Mouse (Mus musculus) midbrain, embryonic 16.5 days (tissue): ENCODE results near the gene Txnrd1. TPM values are rescaled to one million over a fixed set of nuclear protein-coding genes. Genes with fewer than 3 reads are reported as not detected.

Experiments used
- ATAC-seq: fragments of 200-750 bp; cut with Nextera tagmentation; 2 replicates; pipeline ENCODE4 v1.8.0; 2017; ENCODE audit warnings: moderate TSS enrichment
- H3K27ac ChIP-seq: fragments of 300-500 bp; sonication (generic); 2 replicates; pipeline ENCODE4 v1.5.1; 2014; ENCODE audit warnings: mild to moderate bottlenecking, low read length, mixed read lengths
- H3K27me3 ChIP-seq: fragments of 300-500 bp; sonication (generic); 2 replicates; pipeline ENCODE4 v1.6.1; 2014; ENCODE audit warnings: low read depth, low read length, mixed read lengths; ENCODE audit not compliant: control insufficient read depth, insufficient read depth
- H3K36me3 ChIP-seq: fragments of 300-500 bp; sonication (generic); 2 replicates; pipeline ENCODE4 v1.6.1; 2014; ENCODE audit warnings: mild to moderate bottlenecking, low read length, moderate library complexity, mixed read lengths; ENCODE audit not compliant: control insufficient read depth, insufficient read depth
- H3K4me1 ChIP-seq: fragments of 300-500 bp; sonication (generic); 2 replicates; pipeline ENCODE4 v1.6.1; 2014; ENCODE audit warnings: mild to moderate bottlenecking, low read length, mixed read lengths; ENCODE audit not compliant: control insufficient read depth, insufficient read depth
- H3K4me2 ChIP-seq: fragments of 300-500 bp; sonication (generic); 2 replicates; pipeline ENCODE4 v1.6.1; 2014; ENCODE audit warnings: mild to moderate bottlenecking, low read length, mixed read lengths
- H3K4me3 ChIP-seq: fragments of 300-500 bp; sonication (generic); 2 replicates; pipeline ENCODE4 v1.5.1; 2014; ENCODE audit warnings: low read depth, mild to moderate bottlenecking, low read length, moderate library complexity, mixed read lengths
- H3K9ac ChIP-seq: fragments of 300-500 bp; sonication (generic); 2 replicates; pipeline ENCODE4 v1.6.1; 2014; ENCODE audit warnings: low read depth, low read length, mixed read lengths
- H3K9me3 ChIP-seq: fragments of 300-500 bp; sonication (generic); replicated peaks from 2 replicates; pipeline ENCODE4 v1.6.1; 2014; ENCODE audit warnings: mild to moderate bottlenecking, low read length, mixed read lengths; ENCODE audit not compliant: control insufficient read depth, poor library complexity, severe bottlenecking
- WGBS: fragments of 180-500 bp; shearing (Covaris S2); extraction: QIAGEN DNeasy Blood & Tissue Kit; methylation state at CpG from one replicate; pipeline ENCODE4 v1.1.7; 2014; 5-methylcytosine and 5-hydroxymethylcytosine counted together
- polyA plus RNA-seq: library from polyadenylated mRNA; unstranded; fragments of >200 nt; fragmentation: Nextera tagmentation; extraction: Ambion mirVana; gene quantifications from 2 replicates; pipeline ENCODE4 v1.2.1, GENCODE M21; 2015

Gene Txnrd1
- polyA plus RNA-seq, 1 experiment from 2014 or later: 101 TPM

- no peak for ATAC-seq
- H3K27me3 ChIP-seq: no peaks in the 10 kb centered on the region
- WGBS: 45% methylated on average over 6 of the region's 6 CpGs
- no peak overlapping the region for H3K9ac ChIP-seq
- H3K4me3 ChIP-seq: no peak overlapping the region
- H3K27ac ChIP-seq: no peak overlapping the region
- no peaks in the 10 kb centered on the region for H3K36me3 ChIP-seq
- no peaks in the 10 kb centered on the region for H3K4me1 ChIP-seq
- H3K9me3 ChIP-seq: no peaks in the 10 kb centered on the region
- no peak overlapping the region for H3K4me2 ChIP-seq
Observed at GRCm38 (mm10) chr10:82826516-82826915, 7.2 kb upstream of the Txnrd1 start.

GRCm38 (mm10) chr10:82835898-82836297, 2.1 kb downstream of the Txnrd1 start:
- WGBS: 88% methylated on average over 3 of the region's 3 CpGs
- H3K36me3 ChIP-seq: no peaks in the 10 kb centered on the region
- H3K4me1 ChIP-seq: no peaks in the 10 kb centered on the region
- H3K9ac ChIP-seq: no peak overlapping the region
- no peaks in the 10 kb centered on the region for H3K27me3 ChIP-seq
- no peaks in the 10 kb centered on the region; the same call in 1 of the 2 replicates for H3K9me3 ChIP-seq
- ATAC-seq: no peak
- no peak overlapping the region for H3K4me3 ChIP-seq
- H3K27ac ChIP-seq: no peak overlapping the region
- no peak overlapping the region for H3K4me2 ChIP-seq

- no peaks in the 10 kb centered on the region for H3K9me3 ChIP-seq
- no peak overlapping the region for H3K4me3 ChIP-seq
- no peaks in the 10 kb centered on the region for H3K27me3 ChIP-seq
- H3K9ac ChIP-seq: no peak overlapping the region
- ATAC-seq: no peak
- H3K4me2 ChIP-seq: no peak overlapping the region
- no peaks in the 10 kb centered on the region for H3K36me3 ChIP-seq
- H3K4me1 ChIP-seq: no peaks in the 10 kb centered on the region
- 75% methylated on average over 7 of the region's 7 CpGs for WGBS
- no peak overlapping the region for H3K27ac ChIP-seq
Observed at GRCm38 (mm10) chr10:82838390-82838789, 4.6 kb downstream of the Txnrd1 start.

GRCm38 (mm10) chr10:82844090-82844489, 10.3 kb downstream of the Txnrd1 start:
- Histone ChIP-seq H3K4me2 (no peak overlapping the region), H3K9me3 (no peaks in the 10 kb centered on the region), H3K27ac (no peak overlapping the region), H3K4me3 (no peak overlapping the region), H3K27me3 (no peaks in the 10 kb centered on the region), H3K9ac (no peak overlapping the region), H3K36me3 (no peaks in the 10 kb centered on the region), H3K4me1 (no peaks in the 10 kb centered on the region)
- no peak for ATAC-seq
- 70% methylated on average over 6 of the region's 6 CpGs for WGBS

GRCm38 (mm10) chr10:82844731-82845130, 11.0 kb downstream of the Txnrd1 start:
- H3K9me3 ChIP-seq: no peaks in the 10 kb centered on the region
- H3K27me3 ChIP-seq: no peaks in the 10 kb centered on the region
- no peak overlapping the region for H3K9ac ChIP-seq
- no peak for ATAC-seq
- no peak overlapping the region for H3K4me3 ChIP-seq
- WGBS: 92% methylated on average over 8 of the region's 8 CpGs
- no peak overlapping the region for H3K27ac ChIP-seq
- H3K4me1 ChIP-seq: no peaks in the 10 kb centered on the region
- no peaks in the 10 kb centered on the region for H3K36me3 ChIP-seq
- H3K4me2 ChIP-seq: no peak overlapping the region

- WGBS: 85% methylated on average over 9 of the region's 9 CpGs
Observed at GRCm38 (mm10) chr10:82847821-82848459, 14.2 kb downstream of the Txnrd1 start.

GRCm38 (mm10) chr10:82849686-82850353, 16.1 kb downstream of the Txnrd1 start:
- Histone ChIP-seq H3K9ac (no peak overlapping the region), H3K9me3 (no peaks in the 10 kb centered on the region), H3K4me1 (no peaks in the 10 kb centered on the region), H3K4me2 (no peak overlapping the region), H3K27me3 (no peaks in the 10 kb centered on the region), H3K36me3 (no peaks in the 10 kb centered on the region), H3K4me3 (no peak overlapping the region), H3K27ac (no peak overlapping the region)
- WGBS: 44% methylated on average over 16 of the region's 16 CpGs
- no peak for ATAC-seq

More at GRCm38 (mm10) chr10:82847821-82848459, 14.2 kb downstream of the Txnrd1 start:
- no peaks in the 10 kb centered on the region for H3K9me3 ChIP-seq
- H3K4me2 ChIP-seq: no peak overlapping the region
- H3K27ac ChIP-seq: no peak overlapping the region
- H3K4me3 ChIP-seq: no peak overlapping the region
- no peaks in the 10 kb centered on the region for H3K36me3 ChIP-seq
- ATAC-seq: no peak
- H3K27me3 ChIP-seq: no peaks in the 10 kb centered on the region
- H3K9ac ChIP-seq: no peak overlapping the region
- H3K4me1 ChIP-seq: no peaks in the 10 kb centered on the region

- no peak for ATAC-seq
- H3K27me3 ChIP-seq: no peaks in the 10 kb centered on the region
- H3K9ac ChIP-seq: no peak overlapping the region
- H3K4me3 ChIP-seq: no peak overlapping the region
- H3K4me1 ChIP-seq: no peaks in the 10 kb centered on the region
- H3K4me2 ChIP-seq: no peak overlapping the region
- H3K36me3 ChIP-seq: no peaks in the 10 kb centered on the region
- H3K27ac ChIP-seq: no peak overlapping the region
- H3K9me3 ChIP-seq: no peaks in the 10 kb centered on the region
- 76% methylated on average over 5 of the region's 5 CpGs for WGBS
Observed at GRCm38 (mm10) chr10:82850354-82850752, 16.6 kb downstream of the Txnrd1 start.

- Histone ChIP-seq H3K4me2 (no peak overlapping the region), H3K27me3 (no peaks in the 10 kb centered on the region), H3K4me1 (no peaks in the 10 kb centered on the region), H3K27ac (no peak overlapping the region), H3K4me3 (no peak overlapping the region), H3K36me3 (no peaks in the 10 kb centered on the region), H3K9ac (no peak overlapping the region), H3K9me3 (no peaks in the 10 kb centered on the region)
- ATAC-seq: no peak
- WGBS: 88% methylated on average over 6 of the region's 6 CpGs
Observed at GRCm38 (mm10) chr10:82851751-82852150, 18.0 kb downstream of the Txnrd1 start.
